Mouse (Mus musculus) frontal cortex, postnatal 14 days (tissue): ENCODE measurements around the gene Slc9a3r1.

Source experiments
- DNase-seq, 2 experiments: peaks; one replicate each; pipeline ENCODE4 v3.0.0; 2022; ENCODE audit warnings: low spot score in 2 of 2

The Slc9a3r1 gene

GRCm38 (mm10) chr11:115188539-115189231 lies 25.5 kb downstream of the Slc9a3r1 start:
- no peak for DNase-seq

- DNase-seq = no peak
These were observed 26.2 kb downstream of the Slc9a3r1 start for GRCm38 (mm10) chr11:115189304-115189703.

DNA sequence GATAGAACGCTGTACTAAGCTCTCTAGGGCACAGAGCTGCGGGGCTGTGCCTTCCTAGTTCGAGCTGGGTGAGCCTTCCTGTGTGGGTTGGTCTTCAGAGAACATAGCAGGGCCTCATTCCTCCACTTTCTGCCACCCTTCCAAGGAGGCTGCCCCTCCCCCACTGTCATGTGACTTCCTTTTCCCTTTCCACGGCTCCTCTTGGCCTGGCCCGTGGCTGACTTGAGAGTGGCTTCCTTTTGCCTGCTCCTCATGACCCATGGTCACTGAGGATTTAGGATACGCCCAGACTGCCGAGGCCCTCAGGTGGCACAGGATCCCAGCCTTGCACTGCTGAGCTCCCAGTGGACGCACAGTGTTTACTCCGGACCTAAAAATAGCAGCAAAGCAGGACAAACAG lies 29.0 kb downstream of the Slc9a3r1 start:
- DNase-seq = no peak

- DNase-seq = no peak
These were observed 31.6 kb downstream of the Slc9a3r1 start for GRCm38 (mm10) chr11:115194693-115195092.

DNA sequence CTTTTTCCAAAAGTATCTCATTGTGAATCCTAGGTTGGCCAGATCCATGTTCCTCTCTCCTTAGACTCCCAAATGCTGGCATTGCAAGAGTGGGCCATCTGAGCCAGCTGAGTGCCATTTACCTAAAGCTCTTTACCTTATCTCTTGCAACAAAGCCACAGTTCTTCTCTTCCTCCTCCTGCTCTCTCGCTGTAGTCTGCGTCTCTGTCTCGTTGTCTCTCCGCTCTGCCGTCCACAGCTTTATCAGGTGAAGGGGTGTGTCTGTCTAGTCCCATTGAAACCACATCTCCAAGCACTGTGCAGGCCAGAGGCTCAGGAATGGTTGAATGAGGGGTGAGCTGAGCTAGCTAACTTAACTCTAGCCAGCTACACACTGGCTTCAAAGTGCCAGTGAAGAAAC lies 32.8 kb downstream of the Slc9a3r1 start:
- no peak for DNase-seq

DNA sequence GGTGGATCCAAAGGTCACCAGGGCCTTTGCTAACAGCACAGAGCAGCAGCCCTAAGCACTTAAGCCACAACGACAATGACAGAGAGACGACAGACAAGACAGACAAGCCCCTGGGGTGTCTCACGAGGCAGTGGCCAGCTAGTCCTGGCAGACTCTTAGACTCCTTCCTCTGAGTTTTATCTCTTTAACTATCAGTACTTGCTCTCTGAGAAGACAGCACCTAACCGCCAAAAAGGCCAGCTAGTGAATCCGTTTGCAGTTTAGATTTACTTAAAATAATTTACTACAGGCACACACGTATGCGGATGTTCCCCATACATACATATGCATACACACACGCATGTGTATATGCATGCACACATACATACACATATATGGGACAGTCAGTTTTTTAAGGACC lies 34.4 kb downstream of the Slc9a3r1 start:
- no peak for DNase-seq

DNA sequence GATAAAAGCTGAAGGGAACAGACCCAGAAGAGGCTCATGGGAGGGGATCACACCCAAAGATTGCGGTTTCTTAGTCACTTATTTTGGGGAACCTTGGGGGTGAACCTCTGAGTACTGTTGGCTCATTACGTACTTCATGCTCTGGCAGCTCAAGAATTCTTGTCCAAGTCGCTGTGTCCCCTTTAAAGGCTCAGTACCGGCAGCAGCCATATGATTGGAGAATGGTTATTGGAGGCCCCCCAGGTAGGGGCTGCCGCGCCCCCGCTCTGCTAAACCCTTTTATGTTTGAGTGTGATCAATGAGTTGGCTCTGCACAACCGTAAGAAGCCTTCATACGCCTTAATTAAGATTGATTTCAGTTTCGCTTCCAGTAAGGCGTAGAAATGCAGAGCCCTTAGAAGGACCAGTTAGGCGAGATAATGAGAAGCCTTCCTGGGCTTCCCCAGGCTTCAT lies 35.8 kb downstream of the Slc9a3r1 start:
- DNase-seq = no peak

GRCm38 (mm10) chr11:115200520-115200919 lies 37.4 kb downstream of the Slc9a3r1 start:
- DNase-seq = no peak

GRCm38 (mm10) chr11:115202316-115202715 lies 39.2 kb downstream of the Slc9a3r1 start:
- peak; percentile 54 to 77 for DNase-seq

- DNase-seq = no peak
These were observed 39.6 kb downstream of the Slc9a3r1 start for GRCm38 (mm10) chr11:115202756-115203155.

DNA sequence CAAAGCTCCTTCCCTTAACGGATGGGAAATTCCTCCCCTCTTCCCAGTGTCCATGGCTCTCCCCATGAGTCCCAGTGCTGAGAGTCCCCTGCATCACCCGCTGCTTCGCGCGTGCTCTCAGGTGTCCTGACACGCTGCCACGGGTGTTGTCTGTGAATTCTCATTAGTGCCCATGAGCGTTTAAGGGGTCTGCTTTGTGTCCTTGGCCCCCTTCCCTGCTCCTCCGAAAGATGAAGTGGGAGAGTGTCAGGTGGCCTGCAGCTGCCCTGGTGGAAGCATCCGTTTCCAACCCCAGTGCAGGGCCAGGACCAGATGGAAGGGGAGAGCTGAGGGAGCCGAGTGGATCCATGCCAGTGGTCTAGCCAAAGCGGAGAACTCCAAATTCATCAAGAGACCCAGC lies 45.0 kb downstream of the Slc9a3r1 start:
- DNase-seq = no peak

- no peak for DNase-seq
These were observed 45.9 kb downstream of the Slc9a3r1 start for GRCm38 (mm10) chr11:115208776-115209732.

DNA sequence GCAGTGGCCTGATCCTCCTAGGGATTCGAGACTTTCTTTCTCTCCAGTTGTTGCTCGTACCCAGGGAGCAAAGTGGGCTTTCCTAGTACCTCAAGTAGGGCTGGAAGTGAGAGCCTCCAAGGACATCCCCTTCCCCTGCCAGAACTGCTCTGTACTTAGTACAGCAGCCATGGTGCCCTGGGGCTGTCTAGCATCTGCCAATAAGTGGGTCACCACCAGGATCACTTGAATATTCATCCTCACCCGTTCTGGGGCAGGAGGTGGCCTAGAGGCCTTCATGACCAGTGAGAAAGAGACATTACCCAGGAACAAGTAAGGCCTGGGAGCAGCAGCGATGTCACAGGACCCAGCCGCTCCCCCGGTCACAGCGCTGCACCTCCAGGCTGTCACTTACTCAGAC lies 46.8 kb downstream of the Slc9a3r1 start:
- no peak for DNase-seq

- no peak for DNase-seq
These were observed 49.0 kb downstream of the Slc9a3r1 start for GRCm38 (mm10) chr11:115212116-115212515.

DNA sequence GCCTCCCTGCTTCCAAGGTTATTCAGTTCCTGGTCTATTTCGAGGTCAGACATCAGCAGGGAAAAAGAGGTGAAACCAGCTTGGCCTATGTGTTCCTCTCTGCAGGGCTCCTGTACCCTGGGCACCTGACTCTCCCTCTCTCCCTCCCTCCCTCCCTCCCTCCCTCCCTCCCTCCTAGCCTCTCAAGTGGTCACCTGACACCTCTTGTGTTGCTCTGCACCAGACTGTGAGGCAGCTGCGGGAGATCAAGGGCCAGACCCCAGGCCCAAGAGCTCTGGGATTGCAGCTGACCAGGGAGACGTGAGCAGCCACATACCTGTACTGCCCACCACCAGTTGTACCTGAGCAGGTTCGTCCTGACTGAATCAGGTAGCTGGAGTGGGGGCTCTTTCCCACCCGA lies 52.0 kb downstream of the Slc9a3r1 start:
- DNase-seq = no peak

DNA sequence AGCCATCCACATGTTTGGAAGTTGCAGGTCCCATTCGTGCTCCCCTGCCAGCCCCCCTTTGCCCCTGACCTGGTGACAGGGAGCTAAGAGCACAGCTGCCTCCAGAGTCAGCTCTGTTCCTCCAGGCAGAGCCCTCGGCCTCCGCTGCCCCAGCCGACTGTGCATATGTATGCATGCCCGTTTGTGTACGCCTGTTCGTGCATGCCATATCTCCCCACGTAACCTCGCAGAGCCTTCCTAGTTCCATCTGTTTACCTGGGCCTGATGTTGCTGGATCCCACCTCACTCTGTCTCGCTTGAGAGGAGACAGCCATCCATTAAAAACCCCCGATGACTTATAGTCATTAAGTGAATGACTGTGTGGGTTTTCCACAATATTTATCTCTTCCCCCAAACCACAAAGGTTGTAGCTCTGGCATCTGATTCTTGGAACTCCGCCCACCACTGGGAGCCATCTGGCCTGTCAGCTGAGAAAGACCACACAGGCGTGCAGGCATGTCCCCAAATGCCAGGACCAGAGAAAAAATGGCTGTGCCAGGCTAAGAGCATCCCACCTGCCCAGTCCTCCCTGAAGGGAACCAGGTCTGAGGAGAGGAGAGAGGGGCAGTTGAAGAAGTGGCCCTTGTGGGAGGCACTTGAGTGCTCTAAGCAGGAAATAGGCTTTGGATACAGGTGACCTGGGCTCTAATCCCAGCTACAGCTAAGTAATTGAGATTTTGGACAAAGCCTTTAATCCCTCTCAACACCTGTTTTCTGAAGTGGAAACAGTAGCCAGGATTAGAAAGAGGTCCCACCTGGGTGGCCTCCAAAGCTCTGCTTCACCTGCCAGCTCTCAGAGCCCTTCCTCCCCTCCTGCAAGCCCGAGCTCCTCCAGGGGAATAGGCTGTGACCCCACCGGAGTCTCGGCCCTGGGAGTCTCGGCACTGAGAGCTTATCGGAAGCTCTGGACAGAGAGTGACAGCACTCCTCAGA lies 54.6 kb downstream of the Slc9a3r1 start:
- DNase-seq = no peak

DNA sequence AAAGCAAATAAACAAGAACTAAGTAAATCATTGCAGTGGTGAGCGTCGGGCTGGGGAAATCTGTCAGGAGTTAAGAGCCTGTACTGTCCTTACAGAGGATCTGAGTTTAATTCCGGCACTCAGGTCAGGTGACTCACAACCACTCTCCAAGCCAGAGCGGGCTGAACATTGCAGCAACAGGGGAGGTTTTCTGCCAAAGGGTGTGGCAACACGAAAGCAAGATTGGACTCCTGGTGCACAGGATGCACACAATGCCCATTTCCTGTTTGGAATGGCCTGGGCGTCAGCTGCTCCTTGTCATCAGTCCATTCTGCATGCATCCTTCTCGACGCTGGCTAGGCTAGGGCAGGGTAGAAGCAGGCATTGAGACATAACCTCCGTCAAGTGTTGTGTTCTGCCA lies 56.1 kb downstream of the Slc9a3r1 start:
- no peak for DNase-seq

DNA sequence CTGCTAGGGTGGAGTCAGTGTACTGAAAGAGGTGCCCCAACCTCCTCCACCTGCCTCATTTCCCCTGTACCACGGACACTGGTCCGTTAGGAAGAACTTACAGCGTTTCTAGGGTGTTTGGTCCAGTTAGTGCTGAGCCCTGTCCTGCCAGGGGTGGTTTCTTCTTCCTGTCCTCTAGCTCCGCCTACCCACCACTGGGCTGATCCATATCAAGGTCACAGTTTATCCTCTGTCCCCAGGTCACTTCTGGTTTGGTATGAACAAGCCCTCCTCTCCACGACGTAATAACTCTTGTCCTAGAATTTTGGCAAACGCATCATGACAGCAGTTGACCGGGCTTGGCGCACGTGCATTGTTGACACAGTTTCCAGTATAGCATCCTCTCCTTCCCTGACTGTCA lies 56.5 kb downstream of the Slc9a3r1 start:
- DNase-seq = no peak

DNA sequence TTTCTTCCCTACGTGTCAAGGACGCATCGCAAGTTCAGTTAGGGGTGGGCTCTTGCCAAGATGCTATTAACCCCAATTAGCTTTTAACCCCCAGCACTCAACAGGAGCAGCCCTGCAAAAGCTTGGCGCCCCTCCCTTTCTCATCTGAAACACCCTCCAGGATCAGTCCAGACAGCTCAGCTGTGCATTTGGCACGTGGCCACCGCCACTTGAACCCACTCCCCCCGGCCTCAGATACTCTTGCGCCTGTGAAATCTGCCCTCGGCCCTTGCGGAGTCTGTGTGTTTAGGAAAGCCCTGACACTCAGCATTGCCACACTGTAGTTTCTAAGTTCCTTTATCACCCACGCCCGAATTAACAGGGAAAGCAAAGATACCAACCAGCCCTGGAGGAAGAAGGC lies 58.9 kb downstream of the Slc9a3r1 start:
- DNase-seq = no peak

DNA sequence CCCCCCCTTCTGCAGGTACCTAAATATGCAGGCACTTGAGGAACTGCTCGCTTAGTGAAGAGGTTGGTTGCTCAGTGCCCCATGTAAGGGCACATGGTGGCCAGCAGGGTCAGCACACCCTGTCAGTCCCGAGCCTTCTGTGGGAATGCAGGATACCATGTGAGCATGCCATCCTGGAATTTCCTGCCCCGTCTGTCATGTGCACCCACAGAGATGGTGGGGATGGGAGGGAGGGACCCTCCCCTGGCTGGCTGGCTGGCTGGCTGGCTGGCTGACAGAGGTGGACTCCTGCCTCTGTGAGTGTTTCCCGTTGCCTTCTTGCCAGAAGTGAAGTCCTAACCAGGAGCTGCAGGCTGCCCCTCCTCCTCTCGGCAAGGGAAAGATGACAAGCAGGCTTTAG lies 59.4 kb downstream of the Slc9a3r1 start:
- no peak for DNase-seq

- no peak for DNase-seq
These were observed 60.3 kb downstream of the Slc9a3r1 start for GRCm38 (mm10) chr11:115223451-115223850.

GRCm38 (mm10) chr11:115223877-115224276 lies 60.7 kb downstream of the Slc9a3r1 start:
- no peak for DNase-seq
